Mouse (Mus musculus): ENCODE results near the gene Igtp. TPM values are rescaled to one million over a fixed set of nuclear protein-coding genes. Genes with fewer than 3 reads are reported as not detected.

Gene Igtp
- total and polyA plus RNA-seq, 2 experiments, result 33.0 to 52.9 TPM

DNA sequence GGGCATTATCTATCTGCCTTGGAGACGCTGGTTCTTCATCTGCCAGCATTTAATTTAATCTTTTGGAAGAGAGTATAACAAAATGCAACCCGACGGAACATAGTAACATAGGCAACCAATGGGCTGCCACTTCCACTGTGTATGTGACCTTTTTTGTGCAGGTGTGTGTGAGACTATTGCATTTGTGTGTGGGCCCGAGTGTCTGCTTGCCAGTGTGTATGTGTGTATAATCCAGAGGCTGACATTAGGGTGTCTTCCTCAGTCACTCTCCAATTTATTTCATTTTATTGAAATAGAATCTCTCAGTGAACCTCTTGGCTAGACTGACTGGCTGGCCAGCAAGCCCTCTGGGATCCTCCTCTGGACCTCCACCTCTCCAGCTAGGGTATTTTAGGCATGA, 870 bp downstream of the Igtp start:
- WGBS, result 19% methylated on average over 4 of the region's 4 CpGs
- peak overlapping the region; percentile 71 for H3K9ac ChIP-seq (ENCODE audit: low read depth, low read length)
- H3K36me3 ChIP-seq (ENCODE audit: control insufficient read depth, insufficient read depth, low read length), result peaks cover 12% of the 10 kb centered on the region; the same call in 1 of the 2 replicates
- no peak for DNase-seq (ENCODE audit: extremely low read depth, low read depth, low spot score)
- H3K27me3 ChIP-seq (ENCODE audit: control insufficient read depth, insufficient read depth, low read length), result no peaks in the 10 kb centered on the region
- H3K79me2 ChIP-seq (ENCODE audit: control insufficient read depth, insufficient read depth, low read length), result peaks cover 4% of the 10 kb centered on the region; the same call in 1 of the 2 replicates
- TF ChIP-seq POLR2A (IDR thresholded peaks at IDR 0.05; ENCODE audit: extremely low read depth, insufficient read depth, low read length), result no peak
- TF ChIP-seq CTCF (IDR thresholded peaks at IDR 0.05; ENCODE audit: low read depth, low read length), result no peak
- no peak overlapping the region; the same call in 1 of the 2 replicates for H3K27ac ChIP-seq (replicated peaks; ENCODE audit: insufficient read depth, low read depth, low read length)
- H3K4me3 ChIP-seq (ENCODE audit: insufficient read depth, low read depth, low read length), result peak overlapping the region; percentile 70
- peaks cover 13% of the 10 kb centered on the region for H3K4me1 ChIP-seq (ENCODE audit: control insufficient read depth, insufficient read depth, low read length)

DNA sequence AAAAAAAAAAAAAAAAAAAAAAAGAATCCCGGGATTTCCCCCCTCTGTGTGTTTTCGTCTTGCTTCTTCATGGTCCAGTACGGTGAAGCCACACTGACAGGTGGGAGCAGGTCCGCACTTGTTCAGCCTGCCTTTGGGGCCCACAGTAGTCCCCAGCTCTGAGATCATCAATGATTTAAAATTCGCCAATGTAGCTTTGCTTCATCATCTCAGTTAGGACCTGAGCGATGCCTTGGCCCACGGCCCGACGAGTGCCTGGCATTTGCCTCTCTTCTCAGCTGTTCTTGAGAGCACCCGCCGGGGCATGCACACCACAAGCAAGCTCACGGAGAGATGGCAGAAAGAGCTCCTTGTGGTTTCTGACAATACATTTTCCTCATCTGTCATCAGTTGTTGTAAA, 1.7 kb downstream of the Igtp start:
- Histone ChIP-seq H3K27me3 (ENCODE audit: control insufficient read depth, insufficient read depth, low read length) (no peaks in the 10 kb centered on the region), H3K79me2 (ENCODE audit: control insufficient read depth, insufficient read depth, low read length) (peaks cover 4% of the 10 kb centered on the region; the same call in 1 of the 2 replicates), H3K27ac (replicated peaks; ENCODE audit: insufficient read depth, low read depth, low read length) (no peak overlapping the region), H3K4me3 (ENCODE audit: insufficient read depth, low read depth, low read length) (no peak overlapping the region), H3K4me1 (ENCODE audit: control insufficient read depth, insufficient read depth, low read length) (peaks cover 13% of the 10 kb centered on the region), H3K36me3 (ENCODE audit: control insufficient read depth, insufficient read depth, low read length) (peaks cover 18% of the 10 kb centered on the region), H3K9ac (ENCODE audit: low read depth, low read length) (no peak overlapping the region)
- WGBS, result 65% methylated on average over 12 of the region's 12 CpGs
- TF ChIP-seq CTCF (IDR thresholded peaks at IDR 0.05; ENCODE audit: low read depth, low read length) (no peak), POLR2A (IDR thresholded peaks at IDR 0.05; ENCODE audit: extremely low read depth, insufficient read depth, low read length) (no peak)
- no peak for DNase-seq (ENCODE audit: extremely low read depth, low read depth, low spot score)

DNA sequence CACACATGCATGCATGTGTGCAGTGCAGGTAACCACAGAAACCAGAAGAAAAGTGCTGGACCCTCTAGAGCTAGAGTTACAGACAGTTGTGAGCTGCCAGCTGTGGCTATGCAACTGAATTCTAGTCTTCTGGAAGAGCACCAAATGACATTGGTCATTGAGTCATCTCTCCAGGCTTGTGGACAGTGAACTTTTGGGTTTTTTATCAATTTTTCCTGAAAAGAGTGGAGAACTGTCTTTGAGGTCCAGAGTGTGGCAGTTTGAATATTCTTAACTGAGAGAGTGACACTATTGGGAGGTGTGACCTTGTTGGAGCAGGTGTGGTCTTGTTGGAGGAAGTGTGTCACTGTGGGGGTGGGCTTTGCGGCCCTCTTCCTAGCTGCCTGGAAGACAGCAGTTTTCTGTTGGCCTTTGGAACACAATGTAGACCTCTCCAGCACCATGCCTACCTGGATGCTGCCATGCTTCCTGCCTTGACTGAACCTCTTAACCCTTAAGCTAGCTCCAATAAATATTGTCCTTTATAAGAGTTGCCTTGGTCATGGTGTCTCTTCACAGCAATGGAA, 11.0 kb downstream of the Igtp start:
- DNase-seq (ENCODE audit: extremely low read depth, low read depth, low spot score), result peak; percentile 82
- H3K9ac ChIP-seq (ENCODE audit: low read depth, low read length), result no peak overlapping the region
- H3K4me1 ChIP-seq (ENCODE audit: control insufficient read depth, insufficient read depth, low read length), result peaks cover 5% of the 10 kb centered on the region; the same call in 1 of the 2 replicates
- H3K79me2 ChIP-seq (ENCODE audit: control insufficient read depth, insufficient read depth, low read length), result no peaks in the 10 kb centered on the region
- no peaks in the 10 kb centered on the region for H3K27me3 ChIP-seq (ENCODE audit: control insufficient read depth, insufficient read depth, low read length)
- H3K27ac ChIP-seq (replicated peaks; ENCODE audit: insufficient read depth, low read depth, low read length), result no peak overlapping the region
- no peak overlapping the region for H3K4me3 ChIP-seq (ENCODE audit: insufficient read depth, low read depth, low read length)
- TF ChIP-seq CTCF (IDR thresholded peaks at IDR 0.05; ENCODE audit: low read depth, low read length) (no peak), POLR2A (IDR thresholded peaks at IDR 0.05; ENCODE audit: extremely low read depth, insufficient read depth, low read length) (no peak)
- WGBS, result 92% methylated on average over 1 of the region's 1 CpGs
- peaks cover 17% of the 10 kb centered on the region for H3K36me3 ChIP-seq (ENCODE audit: control insufficient read depth, insufficient read depth, low read length)

DNA sequence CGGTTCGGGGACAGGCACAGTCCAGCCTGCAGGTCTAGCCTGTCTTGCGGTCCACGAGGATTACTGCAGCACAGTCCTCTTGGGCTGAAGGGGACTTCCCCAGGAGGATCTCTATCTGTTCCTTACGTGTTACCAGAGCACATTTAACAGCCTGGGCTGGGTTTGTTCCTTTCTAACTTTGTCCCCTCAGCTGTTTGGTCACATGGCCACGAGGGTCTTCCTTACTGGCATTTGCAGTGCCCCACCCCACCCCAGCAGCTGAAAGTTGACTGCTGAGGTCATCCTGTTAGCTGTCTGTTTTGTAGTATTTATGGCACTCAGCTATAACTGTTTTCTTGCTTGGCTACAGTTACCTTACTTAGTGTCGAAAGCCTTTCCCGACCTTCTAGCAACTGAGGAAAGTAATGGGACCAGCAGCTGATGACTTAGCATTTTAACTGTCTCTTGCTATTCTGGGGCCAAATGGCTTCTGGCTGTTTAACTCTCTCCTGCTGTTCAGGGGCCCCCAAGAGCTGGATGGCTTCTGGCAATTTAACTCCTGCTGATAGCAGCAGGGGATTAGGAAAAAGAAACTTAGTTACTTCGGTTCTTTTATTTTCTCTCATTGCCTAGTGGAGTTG, 11.8 kb downstream of the Igtp start:
- H3K27ac ChIP-seq (replicated peaks; ENCODE audit: insufficient read depth, low read depth, low read length), result no peak overlapping the region
- WGBS, result 46% methylated on average over 9 of the region's 9 CpGs

DNA sequence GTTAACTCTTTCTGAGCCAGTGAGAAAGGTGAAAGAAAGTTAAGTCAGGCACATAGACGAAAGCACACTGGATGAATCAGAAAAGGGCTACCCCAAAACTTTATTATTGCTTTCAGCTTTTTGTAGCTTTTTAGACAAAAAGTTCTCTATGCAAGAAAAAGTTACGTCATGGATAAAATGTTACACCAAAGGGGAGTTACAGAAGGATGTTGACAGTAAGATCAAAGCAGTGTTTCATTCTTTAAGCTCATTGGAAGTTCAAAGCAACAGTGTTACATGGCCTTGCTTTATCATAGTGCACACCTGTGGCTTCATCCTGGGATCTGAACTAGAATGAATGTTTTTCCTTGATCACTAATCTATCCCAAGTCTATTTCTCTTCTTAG, 12.3 kb downstream of the Igtp start:
- no peaks in the 10 kb centered on the region for H3K27me3 ChIP-seq (ENCODE audit: control insufficient read depth, insufficient read depth, low read length)
- peaks cover 11% of the 10 kb centered on the region for H3K4me1 ChIP-seq (ENCODE audit: control insufficient read depth, insufficient read depth, low read length)
- H3K36me3 ChIP-seq (ENCODE audit: control insufficient read depth, insufficient read depth, low read length), result peaks cover 6% of the 10 kb centered on the region; the same call in 1 of the 2 replicates
- no peak overlapping the region for H3K4me3 ChIP-seq (ENCODE audit: insufficient read depth, low read depth, low read length)
- DNase-seq (ENCODE audit: extremely low read depth, low read depth, low spot score), result no peak
- H3K27ac ChIP-seq (replicated peaks; ENCODE audit: insufficient read depth, low read depth, low read length), result no peak overlapping the region
- H3K9ac ChIP-seq (ENCODE audit: low read depth, low read length), result no peak overlapping the region
- no peak for TF ChIP-seq CTCF (IDR thresholded peaks at IDR 0.05; ENCODE audit: low read depth, low read length)
- WGBS, result 77% methylated on average over 2 of the region's 2 CpGs
- peaks cover 4% of the 10 kb centered on the region; the same call in 1 of the 2 replicates for H3K79me2 ChIP-seq (ENCODE audit: control insufficient read depth, insufficient read depth, low read length)

More for the DNA sequence above, 11.8 kb downstream of the Igtp start:
- Histone ChIP-seq H3K36me3 (ENCODE audit: control insufficient read depth, insufficient read depth, low read length) (peaks cover 11% of the 10 kb centered on the region; the same call in 1 of the 2 replicates), H3K27me3 (ENCODE audit: control insufficient read depth, insufficient read depth, low read length) (no peaks in the 10 kb centered on the region), H3K79me2 (ENCODE audit: control insufficient read depth, insufficient read depth, low read length) (no peaks in the 10 kb centered on the region; the same call in 1 of the 2 replicates), H3K4me3 (ENCODE audit: insufficient read depth, low read depth, low read length) (no peak overlapping the region), H3K4me1 (ENCODE audit: control insufficient read depth, insufficient read depth, low read length) (peaks cover 9% of the 10 kb centered on the region; the same call in 1 of the 2 replicates), H3K9ac (ENCODE audit: low read depth, low read length) (no peak overlapping the region)
- TF ChIP-seq CTCF (IDR thresholded peaks at IDR 0.05; ENCODE audit: low read depth, low read length) (no peak), POLR2A (IDR thresholded peaks at IDR 0.05; ENCODE audit: extremely low read depth, insufficient read depth, low read length) (no peak)
- no peak for DNase-seq (ENCODE audit: extremely low read depth, low read depth, low spot score)

Measured in liver, adult 2 months (tissue).